Mouse (Mus musculus) ovary, postnatal 14 days (tissue): ENCODE data around the gene Oxsm.

Experiments used
- DNase-seq: peaks from one replicate; pipeline ENCODE4 v3.0.0; 2022; ENCODE audit warnings: low spot score

Gene Oxsm

GRCm38 (mm10) chr14:16242193-16242815 lies 7.3 kb downstream of the Oxsm start:
- DNase-seq = no peak

GRCm38 (mm10) chr14:16236466-16236865 lies 13.1 kb downstream of the Oxsm start:
- DNase-seq = no peak

- DNase-seq = no peak
Observed at GRCm38 (mm10) chr14:16233515-16233914, 16.1 kb downstream of the Oxsm start.

- no peak for DNase-seq
Observed at GRCm38 (mm10) chr14:16230581-16230980, 19.0 kb downstream of the Oxsm start.

GRCm38 (mm10) chr14:16229395-16229794 lies 20.2 kb downstream of the Oxsm start:
- no peak for DNase-seq

GRCm38 (mm10) chr14:16219015-16219414 lies 30.6 kb downstream of the Oxsm start:
- DNase-seq = no peak

- no peak for DNase-seq
Observed at GRCm38 (mm10) chr14:16207722-16208121, 41.9 kb downstream of the Oxsm start.

GRCm38 (mm10) chr14:16201673-16202072 lies 47.9 kb downstream of the Oxsm start:
- no peak for DNase-seq

GRCm38 (mm10) chr14:16200969-16201638 lies 48.5 kb downstream of the Oxsm start:
- peak; percentile 12 for DNase-seq

- DNase-seq = no peak
Observed at GRCm38 (mm10) chr14:16200220-16200912, 49.2 kb downstream of the Oxsm start.

GRCm38 (mm10) chr14:16196518-16196917 lies 53.1 kb downstream of the Oxsm start:
- DNase-seq = no peak

- DNase-seq = no peak
Observed at GRCm38 (mm10) chr14:16195486-16195885, 54.1 kb downstream of the Oxsm start.

GRCm38 (mm10) chr14:16194125-16194524 lies 55.5 kb downstream of the Oxsm start:
- no peak for DNase-seq

GRCm38 (mm10) chr14:16189142-16189541 lies 60.5 kb downstream of the Oxsm start:
- DNase-seq = no peak
